Mouse (Mus musculus) heart, postnatal 10 days (tissue): ENCODE measurements at regions not wholly inside any gene's neighbourhood (a gene's known extent, or its start where the extent isn't known, plus 50 kb on each side); places are given as distances from the start of the nearest gene placed in this dataset.
A peak's percentile ranks its signal among the peaks of the same experiment; 100 is the strongest.

ENCODE experiments used
- DNase-seq, 2 experiments: peaks; one replicate each; pipeline ENCODE4 v3.0.0; 2021
- intact Hi-C: fragments of 180-260 bp; cut with DNase I; formaldehyde crosslinking; loops from one replicate; pipeline ENCODE4 v1.15.1; 2025

DNA sequence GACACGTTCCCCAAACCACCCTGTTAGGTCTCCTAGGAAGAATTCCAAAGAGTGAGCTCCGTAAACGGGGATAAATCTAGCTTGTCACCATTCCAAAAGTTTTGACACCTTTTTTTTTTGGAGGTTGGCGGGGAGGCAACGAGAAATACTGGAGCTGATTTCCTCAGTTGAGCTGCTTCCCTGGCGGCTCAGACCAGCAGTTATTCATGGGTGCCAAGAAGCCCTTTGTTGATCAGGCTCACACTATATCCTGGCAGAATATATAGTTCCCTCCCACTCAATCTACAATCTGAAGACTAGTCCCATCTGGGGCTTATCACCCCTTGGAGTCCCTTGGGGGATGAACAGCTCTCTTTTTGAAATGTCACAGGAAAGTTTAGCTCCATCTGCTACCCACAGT is 77.5 kb upstream of the Tiam2 start:
- no peak for DNase-seq
- intact Hi-C loops, result no loop called here

DNA sequence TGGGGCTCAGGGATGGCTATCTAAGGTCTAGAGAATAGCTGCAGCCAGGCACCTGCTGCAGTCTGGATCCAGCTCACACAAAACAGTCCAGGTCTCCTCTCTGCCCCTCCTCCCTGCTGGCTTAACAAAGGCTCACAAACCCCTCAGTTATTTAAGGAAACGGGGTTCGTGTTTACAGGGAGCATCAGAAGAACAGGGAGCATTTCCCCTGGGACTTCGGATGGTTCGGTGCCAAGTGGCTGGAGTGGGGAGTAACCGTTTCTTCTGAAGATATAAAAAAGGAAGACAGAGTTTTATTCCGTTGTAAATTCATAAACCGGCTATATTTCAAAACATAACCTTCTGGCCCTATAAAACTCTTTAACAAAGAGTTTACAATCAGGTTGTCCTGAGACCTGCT is 77.1 kb upstream of the Tiam2 start:
- peak in 1 of 2 experiments; percentile 37 for DNase-seq
- intact Hi-C loops, result no loop called here

DNA sequence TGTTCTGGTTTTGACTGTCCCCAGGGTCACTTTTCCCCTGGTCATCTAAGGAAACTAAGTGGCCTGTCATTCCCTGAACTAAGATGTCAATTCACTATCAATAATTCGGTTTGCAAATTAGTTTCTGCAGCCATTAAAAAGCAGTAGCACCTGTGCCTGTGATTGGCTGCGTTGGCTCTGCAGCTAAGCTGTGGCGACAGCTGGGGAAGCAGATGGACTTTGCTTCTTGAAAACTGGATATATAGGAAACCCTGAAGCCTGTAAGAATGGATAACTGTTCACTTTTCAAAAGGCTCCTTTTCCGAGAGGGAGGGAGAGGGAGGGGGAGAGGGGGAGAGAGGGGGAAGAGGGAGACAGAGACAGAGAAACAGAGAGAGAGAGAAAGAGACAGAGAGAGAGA is 75.2 kb upstream of the Tiam2 start:
- no peak for DNase-seq
- intact Hi-C loops, result no loop called here

DNA sequence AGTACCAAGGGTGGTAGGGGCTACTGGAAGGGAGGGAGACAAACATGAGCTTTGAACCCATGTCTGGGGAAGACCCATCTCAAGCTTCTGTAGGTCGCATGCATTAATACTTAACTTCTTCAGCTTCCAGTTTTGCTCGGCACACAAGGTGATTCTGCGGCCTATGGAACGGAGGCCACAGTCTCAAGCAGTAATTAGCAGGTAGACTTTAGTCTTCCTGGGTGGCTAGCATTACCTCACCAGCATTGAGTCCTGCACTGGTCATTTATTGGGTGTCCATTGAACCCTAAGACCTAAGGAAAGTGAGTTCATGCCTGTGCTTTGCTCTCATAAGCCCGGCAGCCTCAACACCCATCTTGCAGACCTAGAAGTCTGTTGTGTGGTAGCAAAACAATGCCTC is 74.4 kb upstream of the Tiam2 start:
- intact Hi-C loops, result no loop called here
- DNase-seq, result no peak

DNA sequence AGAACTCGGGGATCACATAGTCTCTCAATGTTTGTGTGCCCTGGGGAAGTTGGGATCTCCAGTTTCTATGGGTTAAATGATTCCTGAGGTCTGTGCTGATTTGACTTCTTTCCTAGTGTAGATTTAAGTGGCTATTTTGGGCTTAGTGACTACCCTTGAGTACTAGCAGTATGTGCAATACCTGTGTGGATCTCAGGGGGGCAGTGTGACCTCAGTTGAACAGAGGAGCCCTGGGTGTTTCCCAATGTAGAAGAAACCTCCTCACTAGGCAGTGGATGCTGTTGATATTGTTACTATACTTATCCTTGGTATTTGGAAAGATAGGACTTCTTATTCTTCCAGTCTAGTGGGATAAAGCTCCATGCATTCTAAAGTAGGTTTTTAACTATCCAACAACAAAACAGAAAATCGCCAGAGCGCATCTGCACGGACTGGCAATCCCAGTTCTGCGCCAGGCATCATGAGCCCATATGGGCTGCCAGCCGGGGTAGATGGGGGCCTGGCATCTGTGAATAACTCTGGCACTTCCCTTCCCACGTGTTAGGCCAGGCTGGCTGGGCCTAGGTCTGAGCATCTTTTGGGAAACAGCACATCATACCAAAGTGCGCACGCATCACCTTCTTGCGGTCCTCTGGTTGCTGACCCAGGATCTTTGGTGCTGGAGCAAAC is 72.7 kb upstream of the Tiam2 start:
- peak; percentile 44 to 71 for DNase-seq
- intact Hi-C loops, result no loop called here

DNA sequence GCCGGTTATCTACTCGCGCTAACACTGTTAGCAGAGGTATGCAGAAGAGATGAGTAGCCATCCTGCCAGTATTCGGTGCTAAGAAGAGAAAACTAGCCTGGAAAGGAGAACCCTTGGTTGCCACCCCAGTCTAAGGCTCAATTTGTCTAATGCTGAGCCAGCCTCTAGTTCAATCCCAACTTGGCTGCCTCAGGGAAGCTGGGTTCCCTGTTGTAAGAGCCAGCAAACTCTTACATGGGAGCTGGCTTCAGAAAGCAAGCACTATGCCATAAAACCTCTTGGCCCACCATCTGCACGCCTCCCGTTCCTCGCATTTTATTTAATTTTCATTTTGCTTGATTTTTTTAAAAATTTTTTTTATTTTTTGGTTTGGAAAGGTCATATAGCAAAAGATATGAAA is 69.6 kb upstream of the Tiam2 start:
- intact Hi-C loops, result no loop called here

DNA sequence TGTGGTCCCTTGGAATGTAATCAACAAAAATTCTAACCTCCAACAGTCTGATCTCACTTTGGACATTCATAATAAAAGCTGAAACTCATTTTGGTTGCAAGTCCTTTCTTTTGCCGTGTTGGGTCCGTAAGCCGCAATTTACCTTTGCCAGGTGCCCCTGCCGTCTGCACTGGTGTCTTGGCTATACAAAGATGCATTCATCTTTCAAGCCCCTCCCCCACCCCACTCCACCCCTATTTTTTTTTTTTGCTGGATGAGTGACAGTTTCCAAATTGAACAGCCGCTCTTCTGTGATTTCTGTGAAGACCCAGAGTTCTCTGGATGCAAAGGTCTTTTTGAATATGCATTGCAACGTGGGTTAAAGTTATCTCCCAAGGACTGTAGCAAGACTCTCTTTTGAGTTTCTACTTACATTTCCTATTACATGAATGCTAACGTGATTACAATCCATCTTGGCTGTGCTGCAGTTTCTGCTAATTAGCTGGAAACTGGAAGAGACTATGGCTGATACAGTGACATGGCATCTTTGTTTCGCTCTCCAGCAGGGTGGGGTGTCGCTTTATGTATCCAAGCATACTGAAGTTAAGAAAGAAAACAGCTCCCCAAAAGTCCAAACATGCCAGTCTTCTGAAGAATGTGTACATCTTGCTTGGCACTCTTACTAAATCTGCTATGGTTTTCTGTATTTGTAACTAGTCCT is 67.4 kb upstream of the Tiam2 start:
- intact Hi-C loops, result no loop called here
- no peak for DNase-seq

More for the DNA sequence above, 69.6 kb upstream of the Tiam2 start:
- no peak for DNase-seq

DNA sequence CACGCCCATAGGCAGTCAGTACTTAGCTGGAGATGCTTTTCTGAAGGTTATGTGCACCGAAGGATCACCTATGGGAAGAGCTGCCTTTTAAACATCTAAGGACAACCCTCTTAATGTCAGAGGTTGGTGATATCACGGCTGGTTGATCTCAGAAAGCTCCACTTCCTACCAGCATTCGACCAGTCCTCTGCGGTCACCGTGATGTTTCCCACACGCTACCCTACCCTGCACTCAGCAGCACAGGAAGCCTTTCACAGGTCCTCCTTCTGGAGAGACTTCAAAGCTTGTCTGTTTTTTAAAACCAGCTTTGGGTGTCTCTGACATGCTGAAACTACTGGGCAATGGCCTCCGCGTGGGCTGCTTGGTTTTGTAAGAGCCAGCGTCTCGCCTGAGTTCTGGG is 65.6 kb upstream of the Tiam2 start:
- intact Hi-C loops, result no loop called here

DNA sequence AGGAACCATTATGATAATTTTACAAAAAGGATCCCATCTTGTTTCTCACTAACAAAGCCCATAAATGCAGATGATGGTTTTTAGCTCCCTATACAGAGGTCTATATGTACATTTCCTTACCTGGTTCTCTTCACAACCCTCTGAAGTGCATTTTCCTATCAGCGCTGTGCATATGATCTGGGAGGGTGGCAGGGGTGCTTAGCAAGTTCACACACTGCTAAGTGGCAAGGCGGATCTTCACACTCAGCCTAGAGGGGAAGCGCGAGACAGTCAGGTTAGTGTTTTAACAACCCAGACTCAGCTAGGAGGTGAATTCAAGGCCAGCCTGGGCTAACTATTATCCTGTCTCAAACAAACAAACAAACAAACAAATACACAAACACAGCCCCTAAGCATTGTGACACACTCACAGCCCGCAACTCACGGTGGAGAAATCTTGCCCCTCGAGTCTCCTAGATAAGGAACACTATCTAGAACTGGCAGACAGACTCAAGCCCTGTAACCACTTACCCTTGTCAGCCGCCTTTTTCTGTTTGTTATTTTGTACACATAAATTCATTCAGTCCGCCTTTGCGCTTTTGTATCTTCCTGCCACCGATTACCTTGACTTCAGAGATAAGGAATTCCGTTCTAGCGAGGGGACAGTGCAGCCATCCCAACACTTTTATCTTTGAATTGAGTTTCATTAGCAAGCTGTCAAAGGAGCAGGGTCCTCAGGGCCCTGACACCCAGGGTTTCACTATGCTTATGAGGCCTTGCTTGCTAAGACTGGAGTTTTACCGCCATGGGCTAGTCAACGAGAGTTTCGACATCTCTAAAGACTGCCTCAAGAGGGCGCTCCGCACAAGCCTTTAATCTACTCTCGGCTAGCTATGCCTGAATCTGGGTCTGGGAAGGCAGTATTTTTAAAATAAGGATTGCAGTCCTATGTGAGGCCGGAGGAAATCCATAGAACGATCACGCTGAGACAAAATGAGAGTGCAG is 53.0 kb upstream of the Tiam2 start:
- peak; percentile 85 to 92 for DNase-seq
- intact Hi-C loops, result loop anchor here (1.0 to 5.0 kb wide), 2 partner anchors 173 to 234 kb away; no protein-coding TSS in a partner anchor

More for the DNA sequence above, 65.6 kb upstream of the Tiam2 start:
- no peak for DNase-seq

DNA sequence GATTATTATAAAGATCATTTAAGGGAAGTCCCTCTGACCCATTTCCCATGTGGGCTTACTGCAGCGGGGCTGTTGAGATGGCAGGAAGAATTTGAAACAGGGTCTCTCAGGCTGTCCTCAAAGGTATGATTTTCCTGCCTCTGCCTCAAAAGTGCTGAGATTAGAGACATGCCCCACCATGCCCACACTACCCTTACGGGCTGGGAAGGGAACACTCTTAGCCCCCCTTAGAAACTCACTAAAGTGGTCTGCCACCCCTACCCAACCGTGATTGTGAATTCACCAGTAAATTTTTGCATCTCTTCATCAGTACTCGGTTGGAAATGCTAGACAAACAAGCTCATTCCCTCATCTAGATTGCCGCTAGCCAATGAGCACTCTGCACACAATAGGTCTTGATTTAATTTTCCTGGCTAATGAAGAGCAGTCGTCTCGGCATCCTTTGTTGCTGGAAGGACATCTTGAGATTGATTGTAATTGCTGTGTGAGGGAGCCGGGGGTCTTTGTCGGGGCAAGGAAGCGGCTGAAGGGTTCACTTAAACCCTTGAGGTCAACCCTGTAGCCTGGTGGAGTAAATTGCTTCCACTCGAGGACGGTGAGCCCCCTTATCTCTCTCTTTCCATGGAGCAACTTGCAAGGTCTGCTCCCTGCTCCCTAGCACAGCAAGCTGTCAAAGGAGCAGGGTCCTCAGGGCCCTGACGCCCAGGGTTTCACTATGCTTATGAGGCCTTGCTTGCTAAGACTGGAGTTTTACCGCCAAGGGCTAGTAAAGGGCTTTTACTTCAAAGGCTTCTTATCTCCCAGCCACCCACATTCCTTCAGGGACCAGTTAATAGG is 51.7 kb upstream of the Tiam2 start:
- intact Hi-C loops, result loop anchor here (5.0 kb wide), 1 partner anchor 233 kb away; no protein-coding TSS in a partner anchor
- DNase-seq, result no peak
